Mouse (Mus musculus) heart, adult 18-20 months (tissue): ENCODE data around the gene Myl3. TPM values are rescaled to one million over a fixed set of nuclear protein-coding genes. Genes with fewer than 3 reads are reported as not detected.

ENCODE experiments used
- DNase-seq, 2 experiments: peaks; one replicate each; pipeline ENCODE4 v3.0.0; 2021 to 2022; ENCODE audit warnings: mixed read lengths in 1 of 2
- total RNA-seq, 2 experiments: library from RNA; stranded (reverse); gene quantifications; 2 replicates each; pipeline ENCODE4 v1.2.3; 2021

The Myl3 gene
- total RNA-seq, 2 experiments from 2014 or later: 10,039 to 12,689 TPM

GRCm38 (mm10) chr9:110729841-110730240, 11.8 kb upstream of the Myl3 start:
- peak in 1 of 2 experiments; percentile 69 for DNase-seq

- no peak for DNase-seq
Observed at GRCm38 (mm10) chr9:110731859-110732258, 9.8 kb upstream of the Myl3 start.

- DNase-seq: peak; percentile 85 to 93
Observed at GRCm38 (mm10) chr9:110732623-110733022, 9.0 kb upstream of the Myl3 start.

- no peak for DNase-seq
Observed at GRCm38 (mm10) chr9:110733102-110733501, 8.6 kb upstream of the Myl3 start.

GRCm38 (mm10) chr9:110734154-110734553, 7.5 kb upstream of the Myl3 start:
- DNase-seq: no peak

GRCm38 (mm10) chr9:110736362-110736761, 5.3 kb upstream of the Myl3 start:
- no peak for DNase-seq

GRCm38 (mm10) chr9:110738054-110738453, 3.6 kb upstream of the Myl3 start:
- DNase-seq: no peak

- no peak for DNase-seq
Observed at GRCm38 (mm10) chr9:110739961-110740360, 1.7 kb upstream of the Myl3 start.

- DNase-seq: peak in 1 of 2 experiments; percentile 44
Observed at GRCm38 (mm10) chr9:110742295-110742950, 762 bp downstream of the Myl3 start.

- peak; percentile 33 to 56 for DNase-seq
Observed at GRCm38 (mm10) chr9:110742951-110743455, 1.3 kb downstream of the Myl3 start.

GRCm38 (mm10) chr9:110743456-110744323, 2.0 kb downstream of the Myl3 start:
- peak; percentile 38 to 52 for DNase-seq

GRCm38 (mm10) chr9:110745752-110746151, 4.1 kb downstream of the Myl3 start:
- DNase-seq: no peak

- no peak for DNase-seq
Observed at GRCm38 (mm10) chr9:110746238-110746637, 4.6 kb downstream of the Myl3 start.

- no peak for DNase-seq
Observed at GRCm38 (mm10) chr9:110746961-110747360, 5.3 kb downstream of the Myl3 start, which contains the start of gene Pth1r. Gene Pth1r (minus strand): TSS chr9:110747145.

- DNase-seq: no peak
Observed at GRCm38 (mm10) chr9:110748451-110748850, 6.8 kb downstream of the Myl3 start.

GRCm38 (mm10) chr9:110750404-110751187, 8.9 kb downstream of the Myl3 start:
- peak; percentile 42 to 45 for DNase-seq

- DNase-seq: no peak
Observed at GRCm38 (mm10) chr9:110751412-110751811, 9.8 kb downstream of the Myl3 start.

- no peak for DNase-seq
Observed at GRCm38 (mm10) chr9:110752917-110753435, 11.3 kb downstream of the Myl3 start.

GRCm38 (mm10) chr9:110753773-110754172, 12.1 kb downstream of the Myl3 start:
- DNase-seq: peak; percentile 39 to 63

- no peak for DNase-seq
Observed at GRCm38 (mm10) chr9:110757816-110758215, 16.2 kb downstream of the Myl3 start.

- peak; percentile 93 to 94 for DNase-seq
Observed at GRCm38 (mm10) chr9:110758605-110759004, 16.9 kb downstream of the Myl3 start.

- DNase-seq: peak; percentile 71 to 84
Observed at GRCm38 (mm10) chr9:110759265-110759664, 17.6 kb downstream of the Myl3 start.
